Mouse (Mus musculus) mature B cell (primary cell): Measurements from ENCODE around the gene Hist1h3b.

Source experiments
- in situ Hi-C: fragments of 300-500 bp; cut with MboI; formaldehyde crosslinking; loops from 2 replicates; pipeline ENCODE4 v1.14.3; 2019

Hist1h3b gene

DNA sequence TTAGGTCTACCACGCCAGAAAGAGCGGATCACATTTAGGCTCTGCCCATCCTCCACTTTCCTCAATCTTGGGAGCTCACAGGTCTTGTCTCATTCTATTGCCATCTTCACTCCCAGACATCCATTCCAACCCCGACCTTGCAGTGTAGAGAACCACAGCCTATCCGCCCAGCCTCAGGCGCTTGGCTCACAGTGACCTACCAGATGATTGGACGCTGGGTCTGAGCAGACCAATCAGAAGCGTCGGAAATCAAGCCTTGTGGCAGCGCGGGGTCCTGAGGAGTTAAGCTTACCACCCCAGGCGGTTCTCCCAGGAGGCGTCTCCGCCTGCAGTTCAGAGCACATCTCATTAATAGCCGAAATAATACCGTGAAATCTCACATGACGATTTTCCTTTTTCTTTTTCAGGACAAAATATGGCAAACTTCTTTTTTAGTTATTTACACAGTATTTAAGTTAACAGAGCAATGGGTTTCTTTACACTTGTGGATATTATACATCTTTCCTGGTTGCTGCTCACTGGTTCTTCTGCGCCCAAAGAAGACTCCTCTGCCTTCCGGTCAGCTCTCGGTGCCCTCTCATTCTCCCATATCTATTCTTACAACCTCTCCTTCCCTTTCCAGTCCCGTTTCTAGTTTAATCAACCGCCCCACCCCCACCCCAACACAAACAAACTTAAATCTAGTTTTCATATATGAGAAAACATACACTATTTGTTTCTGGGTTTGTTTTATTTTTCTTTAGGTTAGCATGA is 20.7 kb downstream of the Hist1h3b start:
- in situ Hi-C loops, result no loop called here

DNA sequence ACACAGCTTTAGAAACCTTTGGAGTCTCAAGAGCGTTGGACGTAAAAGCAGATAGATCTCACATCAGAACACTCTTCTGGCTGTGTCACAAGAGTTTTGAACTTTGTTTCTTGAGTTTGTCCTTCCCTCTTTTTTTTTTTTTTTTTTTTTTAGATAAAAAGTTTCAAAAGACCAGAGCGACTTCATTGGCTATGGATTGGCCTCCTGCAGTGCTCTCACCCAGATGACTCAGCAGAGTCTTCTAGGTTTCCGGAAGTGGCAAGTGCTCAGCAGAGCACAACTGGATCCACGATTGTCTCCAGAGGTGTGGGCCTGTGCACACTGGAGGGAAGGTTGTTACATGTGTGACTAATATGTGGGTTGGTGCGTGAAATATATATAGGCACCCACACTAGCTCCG is 26.3 kb downstream of the Hist1h3b start:
- in situ Hi-C loops, result loop anchor here (25.0 kb wide), 1 partner anchor 509 kb away; the partner anchor contains the start of gene Carmil1

DNA sequence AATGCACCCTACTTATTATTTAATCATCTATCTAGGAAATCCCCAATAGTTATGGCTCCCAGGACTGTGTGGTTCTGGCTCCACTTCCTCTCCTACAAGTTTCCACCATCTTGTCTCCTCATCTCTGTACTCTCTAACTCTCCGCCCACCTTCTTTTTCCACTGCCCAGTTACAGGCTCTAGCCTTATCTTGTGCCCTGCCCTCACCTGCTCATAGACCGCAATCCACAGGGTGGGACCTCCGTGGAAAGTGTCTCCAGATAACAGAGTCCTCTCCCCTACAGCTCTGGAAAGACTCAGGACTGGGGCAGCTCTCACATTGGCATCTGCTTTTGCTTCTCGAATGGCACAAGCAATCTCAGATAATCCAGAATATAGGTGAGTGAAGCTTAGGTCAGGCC is 27.0 kb downstream of the Hist1h3b start:
- in situ Hi-C loops, result loop anchor here (25.0 kb wide), 1 partner anchor 508 kb away; the partner anchor contains the start of gene Carmil1

DNA sequence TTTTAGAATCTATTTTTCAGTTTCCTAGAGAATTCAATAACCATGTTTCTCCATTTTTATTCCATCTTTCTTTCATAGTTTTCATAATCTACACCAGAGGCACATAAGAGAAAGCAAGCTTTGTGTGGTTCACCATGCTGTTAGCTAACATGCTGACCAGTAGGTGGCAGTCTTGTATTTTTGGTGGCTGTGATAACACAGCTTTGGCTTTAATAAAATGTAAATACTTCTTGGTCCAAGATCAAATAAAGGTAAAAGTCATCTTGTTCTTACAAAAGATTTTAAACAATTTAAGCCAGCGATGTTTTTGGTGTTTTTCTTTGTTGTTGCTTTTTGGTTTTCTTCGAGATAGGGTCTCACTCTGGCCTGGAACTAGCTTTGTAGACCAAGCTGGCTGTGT is 40.5 kb downstream of the Hist1h3b start:
- in situ Hi-C loops, result loop anchor here (25.0 kb wide), 1 partner anchor 495 kb away; the partner anchor contains the start of gene Carmil1

DNA sequence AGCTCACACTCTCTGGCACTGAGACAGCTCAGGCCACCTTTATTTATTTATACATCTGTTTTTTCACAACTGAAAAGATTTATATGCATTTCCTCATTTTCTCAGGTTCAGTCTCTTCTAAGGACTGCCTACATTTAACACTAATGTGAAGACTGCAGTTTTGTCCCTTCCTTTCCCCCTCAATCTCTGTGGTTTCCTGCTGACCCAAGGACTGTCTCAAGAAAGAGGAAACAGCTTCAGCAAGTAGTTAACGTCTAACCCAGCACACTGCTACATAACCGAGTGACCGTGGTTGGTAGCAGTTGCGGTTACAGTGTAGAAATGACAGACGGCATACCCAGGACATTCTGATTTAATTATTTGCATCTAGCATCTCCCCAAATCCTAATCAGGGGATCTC is 47.3 kb downstream of the Hist1h3b start:
- in situ Hi-C loops, result loop anchor here (25.0 kb wide), 1 partner anchor 488 kb away; the partner anchor contains the start of gene Carmil1
